Mouse (Mus musculus): Measurements from ENCODE around the gene Gm28434.

The Gm28434 gene

DNA sequence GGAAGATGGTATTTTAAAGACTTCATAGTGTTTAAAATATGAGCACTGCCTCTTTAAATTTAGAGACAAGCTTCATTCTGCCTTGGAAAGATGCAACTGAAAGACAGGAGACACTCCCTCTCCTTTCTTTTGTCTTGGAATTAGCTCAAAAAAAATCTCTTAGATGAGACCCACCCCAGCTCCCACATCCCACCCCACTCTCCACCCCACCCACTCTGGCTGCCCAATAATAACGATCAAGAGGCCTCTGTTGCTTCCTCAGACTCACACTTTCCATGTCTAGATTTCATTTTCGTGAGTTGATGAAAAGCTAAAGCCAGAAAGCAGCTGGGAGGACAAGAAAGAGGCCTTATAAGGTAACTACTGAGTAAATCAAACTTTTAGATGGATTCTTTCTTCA is at the start of gene Gm28434, which contains the start of gene 2310003L06Rik:
Gene Gm28434 (plus strand): TSS at position 317 of the 400 bp plus-strand sequence.
Gene 2310003L06Rik (plus strand): TSS at position 259 of the 400 bp plus-strand sequence.
- no peak for DNase-seq

DNA sequence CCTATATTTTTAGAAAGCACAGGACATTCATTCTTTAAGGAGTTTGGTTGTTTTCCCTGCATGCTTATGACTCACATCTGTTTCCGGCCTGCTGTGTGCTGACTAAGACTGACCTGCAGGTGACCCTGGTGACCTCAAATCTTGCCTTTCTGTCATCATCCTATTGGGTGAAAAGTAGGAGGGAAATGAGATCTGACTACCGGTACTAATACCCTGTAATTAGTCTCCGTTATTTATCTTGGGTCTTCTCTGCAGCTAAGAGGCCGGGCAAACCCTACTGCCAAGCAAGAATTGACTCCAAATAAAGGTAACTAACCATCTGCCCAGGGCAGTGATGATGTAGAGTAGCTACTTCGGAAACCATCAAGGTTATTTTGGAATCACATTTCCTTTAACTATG is 43.9 kb upstream of the Gm28434 start, which contains the start of gene Csn3:
Gene Csn3 (plus strand): TSS at position 208 of the 400 bp plus-strand sequence.
- no peak for DNase-seq

DNA sequence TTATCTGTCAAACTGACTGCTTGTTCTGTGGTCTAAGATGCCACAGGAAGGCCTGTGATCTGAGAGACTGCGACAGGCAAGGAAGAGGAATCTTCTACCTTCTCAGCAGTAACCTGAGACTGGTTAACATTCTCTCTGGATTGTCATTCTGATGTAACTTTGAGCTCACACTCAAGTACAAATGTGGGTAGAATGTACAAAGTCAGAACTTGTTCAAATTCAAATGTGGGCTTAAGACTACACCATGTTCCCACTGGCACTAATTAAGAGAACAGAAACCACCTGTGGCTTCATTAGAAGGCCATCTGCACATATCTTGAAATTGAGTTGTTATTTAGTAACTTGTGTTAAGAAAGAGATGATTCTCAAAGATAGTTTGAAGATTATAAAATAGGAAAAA is 37.7 kb upstream of the Gm28434 start:
- no peak for DNase-seq

DNA sequence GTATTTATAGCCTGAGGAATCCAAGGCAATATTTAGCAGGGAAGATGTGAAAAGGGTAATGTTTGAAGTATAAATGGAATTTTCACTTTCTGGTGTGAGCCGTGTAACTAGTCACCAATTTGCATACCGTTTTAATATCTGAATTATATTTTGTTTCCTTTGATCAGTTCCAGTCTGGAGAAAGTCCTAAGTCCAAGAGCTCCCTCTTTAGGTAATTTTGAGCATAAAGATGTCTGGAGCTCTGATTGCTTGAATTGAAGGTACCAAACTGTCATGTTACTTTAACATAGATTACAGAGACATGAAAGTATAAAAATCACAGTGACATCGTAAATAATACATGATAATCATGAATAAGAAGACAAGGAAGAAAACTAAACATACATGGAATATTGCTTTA is 28.6 kb upstream of the Gm28434 start:
- DNase-seq, result no peak

DNA sequence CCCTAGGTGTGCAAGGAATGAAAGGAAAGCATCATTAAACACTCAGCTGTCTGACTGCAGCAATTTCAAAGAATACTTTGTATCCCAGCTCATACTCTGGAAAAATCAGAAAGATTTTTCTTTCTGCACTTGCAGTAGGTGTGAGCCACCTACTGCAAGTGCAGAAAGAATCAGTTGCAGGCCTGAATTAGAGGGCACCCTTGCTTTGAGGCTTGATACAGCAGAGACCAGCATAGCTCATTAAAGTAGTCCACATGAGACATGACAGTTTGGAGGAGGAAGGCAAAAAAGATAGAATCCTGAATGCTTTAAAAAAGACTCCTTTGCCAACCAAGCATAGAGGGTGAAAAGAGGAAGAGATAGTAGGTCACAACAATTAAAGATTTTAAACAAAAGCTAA is 26.8 kb upstream of the Gm28434 start:
- DNase-seq, result no peak

DNA sequence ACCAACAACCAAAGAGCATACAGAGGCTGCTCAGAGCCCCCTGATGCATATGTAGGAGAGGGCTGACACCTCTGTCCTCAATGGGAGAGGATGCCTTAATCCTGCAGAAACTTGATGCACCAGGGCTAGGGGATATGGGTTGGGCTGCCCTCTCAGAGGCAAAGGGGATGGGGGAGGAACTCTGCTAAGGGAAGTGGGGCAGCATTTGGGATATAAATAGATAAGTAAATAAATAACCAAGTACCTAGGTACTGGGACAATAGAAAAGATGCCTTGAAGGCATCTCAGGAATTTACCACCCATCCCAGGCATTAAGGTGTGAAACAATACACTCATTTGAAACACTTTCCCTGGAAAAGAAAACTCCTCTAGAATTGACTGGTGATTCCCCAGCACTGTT is 17.5 kb upstream of the Gm28434 start:
- no peak for DNase-seq

DNA sequence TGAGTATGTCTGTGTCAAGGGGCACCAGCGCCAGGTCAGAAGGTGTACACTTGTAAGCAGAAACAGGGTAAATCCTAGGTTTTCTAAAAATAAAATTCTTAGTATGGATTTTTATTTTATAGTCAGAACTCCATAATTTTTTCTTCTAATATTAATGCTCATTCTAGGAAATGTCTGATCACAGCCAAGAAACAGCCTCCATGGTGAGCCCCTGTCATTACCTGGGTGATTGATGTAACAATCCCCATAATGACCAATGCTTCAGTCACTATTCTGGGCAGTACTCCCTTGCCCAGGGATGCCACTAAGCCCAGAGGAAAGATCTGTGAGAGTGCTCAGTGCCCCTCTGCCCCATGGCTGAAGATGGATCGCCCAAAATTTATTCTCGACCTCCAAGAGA is 9.8 kb downstream of the Gm28434 start, which contains the start of gene Cabs1:
Gene Cabs1 (plus strand): TSS at position 301 of the 400 bp plus-strand sequence.
- no peak for DNase-seq

DNA sequence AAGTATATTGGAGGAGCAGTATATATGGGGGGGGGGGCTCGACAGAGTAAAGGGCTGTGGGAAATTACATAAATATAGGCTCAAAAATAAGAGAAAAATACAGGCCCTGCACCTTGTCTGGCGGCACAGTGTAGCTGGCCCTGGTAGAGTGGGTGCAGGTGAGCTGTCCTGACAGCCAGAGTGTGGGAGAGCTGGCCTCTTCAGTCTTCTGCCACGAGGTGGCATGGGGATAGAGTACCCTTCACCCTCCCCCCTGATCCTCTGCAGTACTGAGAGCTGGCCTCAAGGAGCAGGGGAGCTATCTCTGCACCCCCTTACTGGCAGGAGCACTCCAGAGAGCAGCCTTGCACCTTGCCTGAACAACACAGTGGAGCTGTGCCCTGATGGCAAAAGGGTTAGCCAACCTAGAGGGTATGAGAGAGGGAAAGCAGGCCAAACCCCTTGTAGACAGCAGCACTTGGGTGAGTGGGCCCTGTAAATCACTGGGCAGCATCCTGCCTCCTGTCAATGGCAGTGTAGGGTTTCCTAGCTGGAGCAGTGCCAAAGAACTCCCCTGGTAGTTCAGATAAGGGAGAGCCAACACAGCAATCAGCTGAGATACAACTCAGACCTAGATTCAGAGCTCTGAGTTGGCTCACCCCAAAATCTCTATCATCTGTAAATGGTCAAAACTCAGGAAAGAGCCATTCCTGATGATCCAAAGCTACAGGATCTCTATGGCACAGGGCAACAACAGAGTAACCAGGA is 13.3 kb downstream of the Gm28434 start:
- no peak for DNase-seq

DNA sequence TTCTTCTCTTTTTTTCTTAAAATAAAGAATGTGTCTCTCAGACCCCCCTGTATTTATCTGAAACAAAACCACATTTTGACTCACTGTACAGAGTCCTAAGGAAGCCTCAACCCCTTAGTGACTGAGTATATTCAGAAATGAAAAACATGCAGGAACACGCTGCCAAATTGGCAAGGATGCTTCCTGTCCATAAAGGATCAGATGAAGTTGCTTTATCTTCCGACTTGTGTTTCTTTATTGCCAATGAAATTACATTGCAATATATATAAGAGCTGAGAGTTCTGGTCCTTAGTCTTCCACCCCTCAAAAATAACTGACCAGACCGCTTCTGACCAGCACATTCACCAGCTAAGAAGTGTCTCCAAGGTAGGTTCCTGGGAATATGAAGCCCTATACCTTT is 32.9 kb downstream of the Gm28434 start, which contains the start of gene Smr3a:
Gene Smr3a (plus strand): TSS at position 301 of the 400 bp plus-strand sequence.
- DNase-seq, result no peak

DNA sequence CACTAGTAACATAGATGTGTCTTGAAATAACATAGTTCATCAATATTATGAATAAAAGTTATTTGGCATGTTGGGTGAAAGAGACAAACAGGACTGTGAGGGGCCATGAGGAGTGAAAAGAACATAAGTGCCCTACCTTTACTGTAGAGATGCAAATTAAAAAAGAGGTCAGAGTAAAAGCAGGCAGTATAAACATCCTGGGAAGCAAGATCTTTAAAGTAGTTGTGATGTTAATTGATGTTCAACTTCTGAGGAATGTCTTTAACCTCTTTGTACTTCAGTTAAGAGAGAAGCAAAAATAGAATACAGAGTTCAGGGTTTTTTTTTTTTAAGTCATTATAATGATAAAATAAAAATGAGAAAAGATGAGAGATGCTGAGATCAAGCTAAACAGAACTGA is 35.9 kb downstream of the Gm28434 start:
- no peak for DNase-seq
